Mouse (Mus musculus): ENCODE measurements around the gene Serbp1. TPM values are rescaled to one million over a fixed set of nuclear protein-coding genes. Genes with fewer than 3 reads are reported as not detected.

Serbp1 gene
- polyA plus RNA-seq, 1 experiment from 2014 or later: 310 TPM

- no peaks in the 10 kb centered on the region for H3K4me1 ChIP-seq (replicated peaks)
- H3K27ac ChIP-seq: no peak overlapping the region
- no peaks in the 10 kb centered on the region for H3K27me3 ChIP-seq
- WGBS: 84% methylated on average over 1 of the region's 1 CpGs
- ATAC-seq (ENCODE audit: low FRiP score): no peak
- H3K36me3 ChIP-seq: no peaks in the 10 kb centered on the region
- no peak overlapping the region for H3K9ac ChIP-seq
- no peak overlapping the region for H3K4me2 ChIP-seq
- no peak overlapping the region for H3K4me3 ChIP-seq
- H3K9me3 ChIP-seq: no peaks in the 10 kb centered on the region
Measured at GRCm38 (mm10) chr6:67314697-67315096, 76.7 kb downstream of the Serbp1 start.

GRCm38 (mm10) chr6:67317068-67317467, 79.1 kb downstream of the Serbp1 start:
- no peak overlapping the region for H3K4me3 ChIP-seq
- WGBS: 79% methylated on average over 5 of the region's 5 CpGs
- H3K4me2 ChIP-seq: no peak overlapping the region

GRCm38 (mm10) chr6:67317827-67318338, 79.9 kb downstream of the Serbp1 start:
- 86% methylated on average over 8 of the region's 8 CpGs for WGBS

More at GRCm38 (mm10) chr6:67317068-67317467, 79.1 kb downstream of the Serbp1 start:
- no peaks in the 10 kb centered on the region for H3K9me3 ChIP-seq
- no peaks in the 10 kb centered on the region for H3K27me3 ChIP-seq
- no peak overlapping the region for H3K9ac ChIP-seq
- no peaks in the 10 kb centered on the region for H3K4me1 ChIP-seq (replicated peaks)
- no peak for ATAC-seq (ENCODE audit: low FRiP score)
- no peaks in the 10 kb centered on the region for H3K36me3 ChIP-seq
- no peak overlapping the region for H3K27ac ChIP-seq

GRCm38 (mm10) chr6:67318451-67318850, 80.5 kb downstream of the Serbp1 start:
- Histone ChIP-seq H3K9me3 (no peaks in the 10 kb centered on the region), H3K27ac (no peak overlapping the region), H3K4me2 (no peak overlapping the region), H3K4me1 (replicated peaks) (no peaks in the 10 kb centered on the region), H3K36me3 (no peaks in the 10 kb centered on the region), H3K9ac (no peak overlapping the region), H3K27me3 (no peaks in the 10 kb centered on the region), H3K4me3 (no peak overlapping the region)
- 34% methylated on average over 10 of the region's 10 CpGs for WGBS
- peak; percentile 52; the same call in 1 of the 2 replicates for ATAC-seq (ENCODE audit: low FRiP score)

More at GRCm38 (mm10) chr6:67317827-67318338, 79.9 kb downstream of the Serbp1 start:
- Histone ChIP-seq H3K27ac (no peak overlapping the region), H3K27me3 (no peaks in the 10 kb centered on the region), H3K4me2 (no peak overlapping the region), H3K4me3 (no peak overlapping the region), H3K9me3 (no peaks in the 10 kb centered on the region), H3K4me1 (replicated peaks) (no peaks in the 10 kb centered on the region), H3K9ac (no peak overlapping the region), H3K36me3 (no peaks in the 10 kb centered on the region)
- no peak for ATAC-seq (ENCODE audit: low FRiP score)

GRCm38 (mm10) chr6:67323788-67324187, 85.8 kb downstream of the Serbp1 start:
- ATAC-seq (ENCODE audit: low FRiP score): no peak
- H3K27me3 ChIP-seq: no peaks in the 10 kb centered on the region
- H3K36me3 ChIP-seq: no peaks in the 10 kb centered on the region
- H3K4me2 ChIP-seq: no peak overlapping the region
- H3K9ac ChIP-seq: no peak overlapping the region
- 90% methylated on average over 3 of the region's 3 CpGs for WGBS
- H3K27ac ChIP-seq: no peak overlapping the region
- no peak overlapping the region for H3K4me3 ChIP-seq
- H3K9me3 ChIP-seq: no peaks in the 10 kb centered on the region
- H3K4me1 ChIP-seq (replicated peaks): no peaks in the 10 kb centered on the region

GRCm38 (mm10) chr6:67337943-67338342, 100.0 kb downstream of the Serbp1 start:
- Histone ChIP-seq H3K9ac (no peak overlapping the region), H3K27me3 (no peaks in the 10 kb centered on the region), H3K9me3 (no peaks in the 10 kb centered on the region), H3K36me3 (no peaks in the 10 kb centered on the region), H3K4me1 (replicated peaks) (no peaks in the 10 kb centered on the region), H3K4me3 (no peak overlapping the region), H3K27ac (no peak overlapping the region), H3K4me2 (no peak overlapping the region)
- no peak for ATAC-seq (ENCODE audit: low FRiP score)

- no peaks in the 10 kb centered on the region for H3K27me3 ChIP-seq
- H3K4me1 ChIP-seq (replicated peaks): no peaks in the 10 kb centered on the region
- no peak for ATAC-seq (ENCODE audit: low FRiP score)
Measured at GRCm38 (mm10) chr6:67339494-67339893, 101.5 kb downstream of the Serbp1 start.

More at GRCm38 (mm10) chr6:67339494-67339893, 101.5 kb downstream of the Serbp1 start:
- Histone ChIP-seq H3K4me3 (no peak overlapping the region), H3K4me2 (no peak overlapping the region), H3K36me3 (no peaks in the 10 kb centered on the region), H3K27ac (no peak overlapping the region), H3K9me3 (no peaks in the 10 kb centered on the region), H3K9ac (no peak overlapping the region)

Other genes starting within 250 kb of the Serbp1 start
- 21.0 and 21.5 TPM in 2 replicates for gene Gadd45a, start 200.7 kb upstream of the Serbp1 start, polyA plus RNA-seq (2015; fragmentation: Nextera tagmentation; extraction: Ambion mirVana)
- gene Il12rb2, start 138.0 kb downstream of the Serbp1 start, polyA plus RNA-seq (2015; fragmentation: Nextera tagmentation; extraction: Ambion mirVana): 0.09 TPM in 1 of 2 replicates, not detected in the other

Measured in hindbrain, embryonic 13.5 days (tissue).